Mouse (Mus musculus) embryonic facial prominence, embryonic 14.5 days (tissue): ENCODE measurements around the gene Ptpn18. TPM values are rescaled to one million over a fixed set of nuclear protein-coding genes. Genes with fewer than 3 reads are reported as not detected.
A peak's percentile ranks its signal among the peaks of the same experiment; 100 is the strongest.

Experiments
- ATAC-seq: fragments of 200-750 bp; cut with Nextera tagmentation; 2 replicates; pipeline ENCODE4 v1.8.0; 2017; ENCODE audit warnings: low read depth, moderate number of reproducible peaks, moderate TSS enrichment
- DNase-seq: peaks from one replicate; pipeline ENCODE4 v3.0.0-alpha.2; 2015; ENCODE audit warnings: low spot score
- H3K27ac ChIP-seq: fragments of 300-500 bp; sonication (generic); replicated peaks from 2 replicates; pipeline ENCODE4 v1.5.1; 2014; ENCODE audit warnings: low read depth, mild to moderate bottlenecking, low read length, moderate library complexity
- H3K27me3 ChIP-seq: fragments of 300-500 bp; sonication (generic); replicated peaks from 2 replicates; pipeline ENCODE4 v1.6.1; 2014; ENCODE audit warnings: low read length; ENCODE audit not compliant: control insufficient read depth, insufficient read depth
- H3K36me3 ChIP-seq: fragments of 300-500 bp; sonication (generic); 2 replicates; pipeline ENCODE4 v1.6.1; 2014; ENCODE audit warnings: low read length, mixed read lengths; ENCODE audit not compliant: control insufficient read depth, insufficient read depth
- H3K4me1 ChIP-seq: fragments of 300-500 bp; sonication (generic); 2 replicates; pipeline ENCODE4 v1.6.1; 2014; ENCODE audit warnings: antibody characterized with exemption, low read length; ENCODE audit not compliant: control insufficient read depth, insufficient read depth
- H3K4me2 ChIP-seq: fragments of 300-500 bp; sonication (generic); 2 replicates; pipeline ENCODE4 v1.6.1; 2014; ENCODE audit warnings: low read depth, mild to moderate bottlenecking, low read length, moderate library complexity, mixed read lengths
- H3K4me3 ChIP-seq: fragments of 300-500 bp; sonication (generic); 2 replicates; pipeline ENCODE4 v1.5.1; 2014; ENCODE audit warnings: low read depth, mild to moderate bottlenecking, low read length
- H3K9ac ChIP-seq: fragments of 300-500 bp; sonication (generic); 2 replicates; pipeline ENCODE4 v1.6.1; 2014; ENCODE audit warnings: low read depth, mild to moderate bottlenecking, low read length, moderate library complexity, mixed read lengths
- H3K9me3 ChIP-seq: fragments of 300-500 bp; sonication (generic); 2 replicates; pipeline ENCODE4 v1.6.1; 2016; ENCODE audit warnings: low read length; ENCODE audit not compliant: control insufficient read depth
- WGBS: fragments of 180-500 bp; shearing (Covaris S2); extraction: QIAGEN DNeasy Blood & Tissue Kit; methylation state at CpG from one replicate; pipeline ENCODE4 v1.1.7; 2014; 5-methylcytosine and 5-hydroxymethylcytosine counted together
- polyA plus RNA-seq: library from polyadenylated mRNA; unstranded; fragments of >200 nt; fragmentation: Nextera tagmentation; extraction: Ambion mirVana; gene quantifications from 2 replicates; pipeline ENCODE4 v1.2.1, GENCODE M21; 2014

Ptpn18 gene
- 18.1 and 19.4 TPM in 2 replicates for polyA plus RNA-seq

- H3K36me3 ChIP-seq, result no peaks in the 10 kb centered on the region
- ATAC-seq (peak; percentile 93), DNase-seq (peak; percentile 91)
- peaks cover 4% of the 10 kb centered on the region; the same call in 1 of the 2 replicates for H3K4me1 ChIP-seq
- no peaks in the 10 kb centered on the region for H3K9me3 ChIP-seq
- H3K27ac ChIP-seq, result no peak within 1 kb of the TSS
- H3K9ac ChIP-seq, result peak within 1 kb of the TSS; percentile 43
- WGBS, result 0% methylated on average over 33 of the region's 48 CpGs
- H3K27me3 ChIP-seq, result peaks cover 46% of the 10 kb centered on the region
- peak within 1 kb of the TSS; percentile 72 for H3K4me2 ChIP-seq
- H3K4me3 ChIP-seq, result peak within 1 kb of the TSS; percentile 47
Measured at GRCm38 (mm10) chr1:34459284-34460060, at the start of gene Ptpn18. Gene Ptpn18, plus strand, starts transcription at chr1:34459762.

GRCm38 (mm10) chr1:34428466-34428865 lies 31.1 kb upstream of the Ptpn18 start:
- H3K27me3 ChIP-seq, result no peaks in the 10 kb centered on the region
- 100% methylated on average over 2 of the region's 2 CpGs for WGBS
- H3K4me3 ChIP-seq, result no peak overlapping the region
- H3K36me3 ChIP-seq, result peaks cover 13% of the 10 kb centered on the region
- ATAC-seq (no peak), DNase-seq (no peak)
- H3K4me1 ChIP-seq, result peaks cover 7% of the 10 kb centered on the region; the same call in 1 of the 2 replicates
- H3K9me3 ChIP-seq, result peaks cover 44% of the 10 kb centered on the region
- H3K4me2 ChIP-seq, result no peak overlapping the region
- no peak overlapping the region for H3K9ac ChIP-seq
- no peak overlapping the region for H3K27ac ChIP-seq

- Histone ChIP-seq H3K27ac (no peak overlapping the region), H3K4me1 (peaks cover 12% of the 10 kb centered on the region; the same call in 1 of the 2 replicates), H3K9me3 (peaks cover 44% of the 10 kb centered on the region), H3K36me3 (peaks cover 13% of the 10 kb centered on the region), H3K27me3 (no peaks in the 10 kb centered on the region), H3K4me3 (no peak overlapping the region), H3K9ac (no peak overlapping the region), H3K4me2 (no peak overlapping the region)
- ATAC-seq (no peak), DNase-seq (no peak)
- WGBS, result 95% methylated on average over 4 of the region's 4 CpGs
Measured at GRCm38 (mm10) chr1:34429281-34429680, 30.3 kb upstream of the Ptpn18 start.

- Histone ChIP-seq H3K4me2 (no peak overlapping the region), H3K4me3 (no peak overlapping the region), H3K27ac (no peak overlapping the region), H3K27me3 (no peaks in the 10 kb centered on the region), H3K4me1 (peaks cover 12% of the 10 kb centered on the region; the same call in 1 of the 2 replicates), H3K36me3 (peaks cover 13% of the 10 kb centered on the region), H3K9me3 (peaks cover 44% of the 10 kb centered on the region), H3K9ac (no peak overlapping the region)
- ATAC-seq, result no peak
- 97% methylated on average over 3 of the region's 3 CpGs for WGBS
- DNase-seq, result no peak
Measured at GRCm38 (mm10) chr1:34430981-34431380, 28.6 kb upstream of the Ptpn18 start.

GRCm38 (mm10) chr1:34431431-34431830 lies 28.1 kb upstream of the Ptpn18 start:
- 99% methylated on average over 9 of the region's 9 CpGs for WGBS

GRCm38 (mm10) chr1:34432411-34432775 lies 27.2 kb upstream of the Ptpn18 start:
- Histone ChIP-seq H3K4me1 (peaks cover 12% of the 10 kb centered on the region; the same call in 1 of the 2 replicates), H3K36me3 (peaks cover 19% of the 10 kb centered on the region), H3K9ac (peak overlapping the region; percentile 75), H3K27ac (peak overlapping the region; percentile 85), H3K4me3 (peak overlapping the region; percentile 61), H3K9me3 (peaks cover 44% of the 10 kb centered on the region), H3K4me2 (peak overlapping the region; percentile 78), H3K27me3 (no peaks in the 10 kb centered on the region)
- DNase-seq (peak; percentile 39), ATAC-seq (no peak)
- 52% methylated on average over 13 of the region's 13 CpGs for WGBS

More at GRCm38 (mm10) chr1:34431431-34431830, 28.1 kb upstream of the Ptpn18 start:
- peaks cover 12% of the 10 kb centered on the region; the same call in 1 of the 2 replicates for H3K4me1 ChIP-seq
- ATAC-seq (no peak), DNase-seq (no peak)
- H3K27me3 ChIP-seq, result no peaks in the 10 kb centered on the region
- no peak overlapping the region for H3K9ac ChIP-seq
- no peak overlapping the region for H3K4me2 ChIP-seq
- no peak overlapping the region for H3K4me3 ChIP-seq
- no peak overlapping the region for H3K27ac ChIP-seq
- H3K36me3 ChIP-seq, result peaks cover 13% of the 10 kb centered on the region
- peaks cover 44% of the 10 kb centered on the region for H3K9me3 ChIP-seq

- Histone ChIP-seq H3K4me2 (peak overlapping the region; percentile 78), H3K9me3 (peaks cover 42% of the 10 kb centered on the region), H3K27me3 (no peaks in the 10 kb centered on the region), H3K4me3 (peak overlapping the region; percentile 61), H3K36me3 (peaks cover 19% of the 10 kb centered on the region), H3K9ac (peak overlapping the region; percentile 75), H3K27ac (peak overlapping the region; percentile 85), H3K4me1 (peaks cover 12% of the 10 kb centered on the region; the same call in 1 of the 2 replicates)
- DNase-seq (peak; percentile 88), ATAC-seq (peak; percentile 50)
- 7% methylated on average over 35 of the region's 35 CpGs for WGBS
Measured at GRCm38 (mm10) chr1:34432776-34433481, 26.6 kb upstream of the Ptpn18 start.

GRCm38 (mm10) chr1:34433891-34434521 lies 25.6 kb upstream of the Ptpn18 start:
- Histone ChIP-seq H3K9ac (peak overlapping the region; percentile 41), H3K36me3 (peaks cover 19% of the 10 kb centered on the region), H3K4me1 (peaks cover 17% of the 10 kb centered on the region), H3K4me3 (peak overlapping the region; percentile 61), H3K27ac (peak overlapping the region; percentile 8; the same call in 1 of the 2 replicates), H3K4me2 (peak overlapping the region; percentile 78), H3K9me3 (peaks cover 34% of the 10 kb centered on the region), H3K27me3 (no peaks in the 10 kb centered on the region)
- DNase-seq (peak; percentile 42), ATAC-seq (no peak)
- 13% methylated on average over 19 of the region's 19 CpGs for WGBS
